Mouse (Mus musculus): ENCODE measurements around the gene Rgma. TPM values are rescaled to one million over a fixed set of nuclear protein-coding genes. Genes with fewer than 3 reads are reported as not detected.

Gene Rgma
- polyA plus RNA-seq, 1 experiment from 2014 or later: 24.1 TPM

GRCm38 (mm10) chr7:73402106-73402505 lies 26.8 kb downstream of the Rgma start:
- H3K27ac ChIP-seq (replicated peaks): no peak overlapping the region
- WGBS: 51% methylated on average over 2 of the region's 2 CpGs
- no peak for ATAC-seq (ENCODE audit: insufficient number of reproducible peaks, low FRiP score, low TSS enrichment, low read depth)
- no peak overlapping the region for H3K9ac ChIP-seq
- no peaks in the 10 kb centered on the region for H3K9me3 ChIP-seq (replicated peaks)
- H3K27me3 ChIP-seq: no peaks in the 10 kb centered on the region
- peaks cover 16% of the 10 kb centered on the region for H3K36me3 ChIP-seq
- no peak overlapping the region for H3K4me3 ChIP-seq (replicated peaks)
- peaks cover 59% of the 10 kb centered on the region for H3K4me1 ChIP-seq
- no peak overlapping the region for H3K4me2 ChIP-seq (replicated peaks)

DNA sequence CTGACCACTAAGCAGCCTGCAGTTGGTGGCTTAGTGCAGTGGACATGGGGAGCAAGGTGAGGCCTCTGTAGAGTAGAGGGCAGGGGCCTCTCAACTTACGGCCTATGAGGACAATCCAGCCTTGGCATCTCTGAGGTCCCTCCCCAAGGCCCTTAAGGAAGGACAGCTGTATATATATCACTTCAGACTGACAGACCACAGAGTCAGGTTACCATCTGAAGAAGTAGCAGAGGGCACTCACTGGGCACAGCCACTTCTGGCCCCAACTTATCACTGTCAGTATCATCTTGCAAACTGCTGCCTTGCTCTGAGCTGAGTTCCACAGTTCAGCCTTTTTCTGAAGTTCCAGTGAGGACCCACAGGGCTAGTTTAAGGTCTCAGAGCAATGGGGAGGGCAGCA lies 27.4 kb downstream of the Rgma start:
- Histone ChIP-seq H3K4me3 (replicated peaks) (no peak overlapping the region), H3K9ac (no peak overlapping the region), H3K9me3 (replicated peaks) (no peaks in the 10 kb centered on the region), H3K27ac (replicated peaks) (no peak overlapping the region), H3K4me1 (peaks cover 53% of the 10 kb centered on the region), H3K4me2 (replicated peaks) (no peak overlapping the region), H3K27me3 (no peaks in the 10 kb centered on the region), H3K36me3 (peaks cover 16% of the 10 kb centered on the region)
- 84% methylated on average over 1 of the region's 1 CpGs for WGBS
- ATAC-seq (ENCODE audit: insufficient number of reproducible peaks, low FRiP score, low TSS enrichment, low read depth): no peak

- H3K4me2 ChIP-seq (replicated peaks): no peak overlapping the region
- H3K36me3 ChIP-seq: peaks cover 16% of the 10 kb centered on the region
- H3K4me3 ChIP-seq (replicated peaks): no peak overlapping the region
- no peaks in the 10 kb centered on the region for H3K27me3 ChIP-seq
- no peak overlapping the region for H3K27ac ChIP-seq (replicated peaks)
- WGBS: 28% methylated on average over 3 of the region's 3 CpGs
- ATAC-seq (ENCODE audit: insufficient number of reproducible peaks, low FRiP score, low TSS enrichment, low read depth): no peak
- no peaks in the 10 kb centered on the region for H3K9me3 ChIP-seq (replicated peaks)
- H3K9ac ChIP-seq: no peak overlapping the region
- peaks cover 44% of the 10 kb centered on the region for H3K4me1 ChIP-seq
Observed at GRCm38 (mm10) chr7:73403538-73403937, 28.2 kb downstream of the Rgma start.

GRCm38 (mm10) chr7:73405550-73405949 lies 30.2 kb downstream of the Rgma start:
- no peak overlapping the region for H3K4me3 ChIP-seq (replicated peaks)
- H3K36me3 ChIP-seq: peaks cover 30% of the 10 kb centered on the region
- no peaks in the 10 kb centered on the region for H3K9me3 ChIP-seq (replicated peaks)
- no peak overlapping the region for H3K27ac ChIP-seq (replicated peaks)
- H3K9ac ChIP-seq: no peak overlapping the region
- H3K27me3 ChIP-seq: no peaks in the 10 kb centered on the region
- ATAC-seq (ENCODE audit: insufficient number of reproducible peaks, low FRiP score, low TSS enrichment, low read depth): no peak
- H3K4me1 ChIP-seq: peaks cover 24% of the 10 kb centered on the region
- no peak overlapping the region for H3K4me2 ChIP-seq (replicated peaks)
- WGBS: 83% methylated on average over 11 of the region's 11 CpGs

- Histone ChIP-seq H3K4me2 (replicated peaks) (no peak overlapping the region), H3K4me1 (peaks cover 42% of the 10 kb centered on the region), H3K9ac (no peak overlapping the region), H3K27ac (replicated peaks) (peak overlapping the region; percentile 55; the same call in 1 of the 2 replicates), H3K36me3 (peaks cover 47% of the 10 kb centered on the region), H3K27me3 (no peaks in the 10 kb centered on the region), H3K4me3 (replicated peaks) (no peak overlapping the region), H3K9me3 (replicated peaks) (no peaks in the 10 kb centered on the region)
- no peak for ATAC-seq (ENCODE audit: insufficient number of reproducible peaks, low FRiP score, low TSS enrichment, low read depth)
- 75% methylated on average over 7 of the region's 7 CpGs for WGBS
Observed at GRCm38 (mm10) chr7:73411523-73411922, 36.2 kb downstream of the Rgma start.

- ATAC-seq (ENCODE audit: insufficient number of reproducible peaks, low FRiP score, low TSS enrichment, low read depth): no peak
- WGBS: 69% methylated on average over 4 of the region's 4 CpGs
- peaks cover 47% of the 10 kb centered on the region for H3K36me3 ChIP-seq
- H3K27ac ChIP-seq (replicated peaks): peak overlapping the region; percentile 55; the same call in 1 of the 2 replicates
- H3K9me3 ChIP-seq (replicated peaks): no peaks in the 10 kb centered on the region
- H3K27me3 ChIP-seq: no peaks in the 10 kb centered on the region
- H3K9ac ChIP-seq: no peak overlapping the region
- no peak overlapping the region for H3K4me3 ChIP-seq (replicated peaks)
- no peak overlapping the region for H3K4me2 ChIP-seq (replicated peaks)
- peaks cover 42% of the 10 kb centered on the region for H3K4me1 ChIP-seq
Observed at GRCm38 (mm10) chr7:73411986-73412385, 36.7 kb downstream of the Rgma start.

DNA sequence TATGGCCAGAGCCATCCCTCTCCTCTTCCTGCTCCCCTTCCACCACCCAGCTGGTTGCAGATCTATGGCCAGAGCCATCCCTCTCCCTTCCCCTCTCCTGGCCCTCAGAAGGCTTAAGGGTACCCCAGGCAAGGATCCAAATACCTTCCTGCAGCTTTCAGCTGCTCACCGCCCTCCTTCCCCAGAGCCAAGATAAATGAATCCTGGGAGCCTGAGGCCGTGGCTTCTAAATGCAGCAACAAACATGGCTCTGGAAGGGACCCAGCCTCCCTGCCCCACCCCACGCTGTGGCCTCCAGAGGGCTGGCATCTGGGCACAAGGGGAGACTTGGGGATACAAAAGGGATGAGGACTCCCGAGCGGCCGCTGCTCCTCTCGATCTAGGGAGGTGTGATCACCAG lies 37.1 kb downstream of the Rgma start:
- WGBS: 55% methylated on average over 7 of the region's 7 CpGs
- Histone ChIP-seq H3K9ac (no peak overlapping the region), H3K4me2 (replicated peaks) (no peak overlapping the region), H3K36me3 (peaks cover 51% of the 10 kb centered on the region), H3K27me3 (no peaks in the 10 kb centered on the region), H3K9me3 (replicated peaks) (no peaks in the 10 kb centered on the region), H3K4me3 (replicated peaks) (no peak overlapping the region), H3K4me1 (peaks cover 42% of the 10 kb centered on the region), H3K27ac (replicated peaks) (peak overlapping the region; percentile 55; the same call in 1 of the 2 replicates)
- ATAC-seq (ENCODE audit: insufficient number of reproducible peaks, low FRiP score, low TSS enrichment, low read depth): no peak

DNA sequence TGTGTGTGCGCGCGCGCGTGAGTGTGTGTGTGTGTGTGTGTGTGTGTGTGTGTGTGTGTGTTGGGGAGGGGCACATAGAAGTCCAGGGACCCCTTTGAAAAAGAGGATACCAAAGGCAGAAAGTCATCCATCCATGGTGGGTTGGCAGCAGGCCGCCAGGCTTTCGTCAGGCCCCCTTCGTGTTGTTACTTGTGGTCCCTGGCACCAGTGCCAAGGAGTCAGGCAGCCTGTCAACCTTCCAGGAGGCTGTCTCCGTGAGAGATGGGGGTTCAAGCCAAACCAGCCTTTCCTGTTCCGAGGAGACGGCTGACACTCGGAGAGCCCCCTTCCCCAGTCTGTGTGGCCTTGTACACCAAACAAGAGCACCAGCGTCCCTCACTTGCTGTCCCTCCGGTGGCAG lies 38.9 kb downstream of the Rgma start:
- H3K27me3 ChIP-seq: no peaks in the 10 kb centered on the region
- H3K36me3 ChIP-seq: peaks cover 66% of the 10 kb centered on the region
- WGBS: 60% methylated on average over 14 of the region's 14 CpGs
- no peak overlapping the region for H3K4me3 ChIP-seq (replicated peaks)
- no peak overlapping the region for H3K9ac ChIP-seq
- H3K27ac ChIP-seq (replicated peaks): no peak overlapping the region
- no peaks in the 10 kb centered on the region for H3K9me3 ChIP-seq (replicated peaks)
- no peak overlapping the region for H3K4me2 ChIP-seq (replicated peaks)
- peaks cover 50% of the 10 kb centered on the region for H3K4me1 ChIP-seq
- no peak; the same call in 1 of the 2 replicates for ATAC-seq (ENCODE audit: insufficient number of reproducible peaks, low FRiP score, low TSS enrichment, low read depth)

GRCm38 (mm10) chr7:73419375-73419774 lies 44.1 kb downstream of the Rgma start:
- H3K4me3 ChIP-seq (replicated peaks): no peak overlapping the region
- peaks cover 41% of the 10 kb centered on the region for H3K36me3 ChIP-seq
- H3K9me3 ChIP-seq (replicated peaks): no peaks in the 10 kb centered on the region
- H3K4me1 ChIP-seq: peaks cover 54% of the 10 kb centered on the region
- H3K9ac ChIP-seq: no peak overlapping the region
- 0 out of 2 replicates have a peak overlapping the region, but pooled peaks have one; percentile 11 for H3K27ac ChIP-seq (replicated peaks)
- no peaks in the 10 kb centered on the region for H3K27me3 ChIP-seq
- no peak overlapping the region for H3K4me2 ChIP-seq (replicated peaks)
- no peak for ATAC-seq (ENCODE audit: insufficient number of reproducible peaks, low FRiP score, low TSS enrichment, low read depth)
- 50% methylated on average over 7 of the region's 7 CpGs for WGBS

GRCm38 (mm10) chr7:73420827-73421226 lies 45.5 kb downstream of the Rgma start:
- no peak overlapping the region for H3K4me2 ChIP-seq (replicated peaks)
- 47% methylated on average over 5 of the region's 5 CpGs for WGBS
- no peak overlapping the region for H3K4me3 ChIP-seq (replicated peaks)
- no peak overlapping the region for H3K9ac ChIP-seq
- no peak for ATAC-seq (ENCODE audit: insufficient number of reproducible peaks, low FRiP score, low TSS enrichment, low read depth)
- H3K27me3 ChIP-seq: no peaks in the 10 kb centered on the region
- peaks cover 47% of the 10 kb centered on the region for H3K4me1 ChIP-seq
- peaks cover 32% of the 10 kb centered on the region for H3K36me3 ChIP-seq
- no peaks in the 10 kb centered on the region for H3K9me3 ChIP-seq (replicated peaks)
- H3K27ac ChIP-seq (replicated peaks): peak overlapping the region; percentile 72; the same call in 1 of the 2 replicates

GRCm38 (mm10) chr7:73421278-73422015 lies 46.1 kb downstream of the Rgma start:
- Histone ChIP-seq H3K9me3 (replicated peaks) (no peaks in the 10 kb centered on the region), H3K27me3 (no peaks in the 10 kb centered on the region), H3K4me3 (replicated peaks) (no peak overlapping the region), H3K9ac (no peak overlapping the region), H3K4me2 (replicated peaks) (no peak overlapping the region), H3K36me3 (peaks cover 29% of the 10 kb centered on the region), H3K4me1 (peaks cover 47% of the 10 kb centered on the region), H3K27ac (replicated peaks) (peak overlapping the region; percentile 72)
- no peak for ATAC-seq (ENCODE audit: insufficient number of reproducible peaks, low FRiP score, low TSS enrichment, low read depth)
- WGBS: 46% methylated on average over 9 of the region's 9 CpGs
